Mouse (Mus musculus) layer of hippocampus, adult 9-11 months (tissue): ENCODE results near the gene Itgb3bp.

Experiments used
- DNase-seq: peaks from one replicate; pipeline ENCODE4 v3.0.0; 2022

The Itgb3bp gene

DNA sequence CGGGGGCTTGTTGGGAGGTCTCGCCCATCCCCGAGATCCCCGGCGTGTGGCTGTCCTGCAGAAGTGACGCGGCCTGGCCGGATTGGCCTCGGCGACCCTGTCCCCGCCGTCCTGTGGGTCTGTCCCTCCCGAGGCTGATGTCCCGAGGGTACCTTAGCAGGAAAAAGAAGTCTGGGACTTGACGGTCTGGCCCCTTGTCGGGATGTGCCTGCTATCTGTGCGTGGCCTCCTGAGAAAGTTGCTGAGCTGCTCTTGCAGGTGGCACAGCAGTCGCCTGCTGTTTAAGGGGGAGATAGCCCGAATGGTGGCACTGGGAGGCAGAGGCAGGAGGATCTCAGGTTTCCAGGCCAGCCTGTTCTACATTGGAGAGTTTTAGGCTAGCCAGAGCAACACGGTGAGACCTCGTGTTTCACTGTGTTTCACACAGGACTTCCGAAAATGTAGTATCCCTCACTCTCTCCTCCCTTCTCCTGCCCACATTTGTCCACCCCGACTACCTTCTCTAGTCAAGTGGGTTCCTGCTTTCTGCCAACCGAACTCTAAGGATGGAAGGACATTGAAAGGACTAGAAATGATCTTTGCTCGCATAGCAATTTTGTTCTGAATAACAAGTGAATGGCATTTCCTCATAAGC lies 213.7 kb downstream of the Itgb3bp start:
- no peak for DNase-seq
